Mouse (Mus musculus) E14TG2a.4 (cell line): Measurements from ENCODE around the gene Card10.

ENCODE experiments used
- CTCF ChIP-seq: conservative IDR thresholded peaks from 2 replicates; pipeline ENCODE4 v1.5.1; 2014; ENCODE audit warnings: low read length
- POU5F1 ChIP-seq: IDR thresholded peaks from 2 replicates; pipeline ENCODE4 v1.6.1; 2014; ENCODE audit warnings: low read length, borderline replicate concordance

- TF ChIP-seq CTCF (no peak), POU5F1 (no peak)
Measured at GRCm38 (mm10) chr15:78763704-78764103, 39.1 kb downstream of the Card10 start.
